Mouse (Mus musculus): ENCODE measurements around the gene Prkag1.

Gene Prkag1

GRCm38 (mm10) chr15:98830736-98831683 lies at the start of gene Prkag1:
Prkag1 (minus strand) TSS chr15:98831521.
- DNase-seq (ENCODE audit: low spot score) = peak; percentile 96

- DNase-seq (ENCODE audit: low spot score) = peak; percentile 59
These were observed 46.0 kb upstream of the Prkag1 start for GRCm38 (mm10) chr15:98877331-98877730.

GRCm38 (mm10) chr15:98871916-98872888 lies 40.9 kb upstream of the Prkag1 start:
- peak; percentile 82 for DNase-seq (ENCODE audit: low spot score)

- DNase-seq (ENCODE audit: low spot score) = no peak
These were observed 40.0 kb upstream of the Prkag1 start, which contains the start of gene Kmt2d for GRCm38 (mm10) chr15:98871070-98871915. Kmt2d (minus strand) TSS chr15:98871204.

- no peak for DNase-seq (ENCODE audit: low spot score)
These were observed 39.1 kb upstream of the Prkag1 start for GRCm38 (mm10) chr15:98870179-98871069.

GRCm38 (mm10) chr15:98869342-98870178 lies 38.2 kb upstream of the Prkag1 start:
- DNase-seq (ENCODE audit: low spot score) = no peak

- DNase-seq (ENCODE audit: low spot score) = no peak
These were observed 37.2 kb upstream of the Prkag1 start for GRCm38 (mm10) chr15:98868346-98869063.

GRCm38 (mm10) chr15:98867321-98867720 lies 36.0 kb upstream of the Prkag1 start:
- peak; percentile 38 for DNase-seq (ENCODE audit: low spot score)

- no peak for DNase-seq (ENCODE audit: low spot score)
These were observed 35.2 kb upstream of the Prkag1 start for GRCm38 (mm10) chr15:98866501-98866900.

GRCm38 (mm10) chr15:98865771-98866170 lies 34.5 kb upstream of the Prkag1 start:
- DNase-seq (ENCODE audit: low spot score) = no peak

- no peak for DNase-seq (ENCODE audit: low spot score)
These were observed 33.6 kb upstream of the Prkag1 start for GRCm38 (mm10) chr15:98864951-98865350.

- DNase-seq (ENCODE audit: low spot score) = no peak
These were observed 32.2 kb upstream of the Prkag1 start for GRCm38 (mm10) chr15:98863451-98863958.

GRCm38 (mm10) chr15:98861701-98862410 lies 30.5 kb upstream of the Prkag1 start:
- DNase-seq (ENCODE audit: low spot score) = no peak

- DNase-seq (ENCODE audit: low spot score) = no peak
These were observed 29.6 kb upstream of the Prkag1 start for GRCm38 (mm10) chr15:98860921-98861320.

- DNase-seq (ENCODE audit: low spot score) = no peak
These were observed 28.2 kb upstream of the Prkag1 start for GRCm38 (mm10) chr15:98859319-98860043.

- no peak for DNase-seq (ENCODE audit: low spot score)
These were observed 22.9 kb upstream of the Prkag1 start for GRCm38 (mm10) chr15:98854214-98854613.

All from urinary bladder, postnatal 25 days (tissue).